Mouse (Mus musculus) left cerebral cortex, adult 8-10 months (tissue): ENCODE results near the gene Usp21. TPM values are rescaled to one million over a fixed set of nuclear protein-coding genes. Genes with fewer than 3 reads are reported as not detected.
"Not testable (repeated sequence)": the region's sequence is repeated elsewhere in the genome, so short reads cannot be mapped to it uniquely, and the experiment has no call there.

ENCODE experiments used
- DNase-seq, 2 experiments: peaks; one replicate each; pipeline ENCODE4 v3.0.0; 2022; ENCODE audit warnings: low spot score in 2 of 2
- total RNA-seq, 4 experiments: library from RNA; stranded (reverse); gene quantifications; 2 replicates each; pipeline ENCODE4 v1.2.4; 2022

The Usp21 gene
- total RNA-seq, 4 experiments from 2014 or later = 46.5 to 56.3 (median 50.5) TPM

DNA sequence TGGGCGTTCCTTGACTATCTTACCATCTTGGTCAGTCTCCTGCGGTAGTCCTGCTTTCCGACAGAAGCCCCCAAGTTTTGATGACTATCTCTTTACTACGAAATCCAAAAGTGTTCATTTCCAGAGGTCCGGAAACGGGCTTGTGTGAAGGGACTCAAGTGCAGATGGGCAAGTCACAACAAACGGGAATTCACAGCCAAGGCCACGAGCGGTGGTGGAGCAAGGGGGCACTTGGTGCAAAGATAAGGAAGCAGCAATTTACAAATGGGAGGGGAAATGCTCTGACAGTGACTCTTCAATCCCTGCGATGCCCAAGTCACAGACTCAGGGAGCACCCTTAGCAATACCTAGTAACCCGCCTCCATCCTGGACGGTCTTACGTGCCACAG, 40.3 kb downstream of the Usp21 start:
- DNase-seq = no peak

- DNase-seq = peak; percentile 94 to 98
These were observed 40.9 kb downstream of the Usp21 start for GRCm38 (mm10) chr1:171246709-171247452.

GRCm38 (mm10) chr1:171245353-171245752, 42.4 kb downstream of the Usp21 start:
- DNase-seq = no peak

- not testable (repeated sequence) for DNase-seq
These were observed 45.8 kb downstream of the Usp21 start for GRCm38 (mm10) chr1:171241952-171242351.

GRCm38 (mm10) chr1:171240911-171241310, 46.9 kb downstream of the Usp21 start:
- DNase-seq = no peak

- no peak for DNase-seq
These were observed 47.6 kb downstream of the Usp21 start for GRCm38 (mm10) chr1:171239992-171240744.

GRCm38 (mm10) chr1:171238463-171238862, 49.3 kb downstream of the Usp21 start:
- no peak for DNase-seq

GRCm38 (mm10) chr1:171237438-171237837, 50.4 kb downstream of the Usp21 start:
- DNase-seq = no peak

DNA sequence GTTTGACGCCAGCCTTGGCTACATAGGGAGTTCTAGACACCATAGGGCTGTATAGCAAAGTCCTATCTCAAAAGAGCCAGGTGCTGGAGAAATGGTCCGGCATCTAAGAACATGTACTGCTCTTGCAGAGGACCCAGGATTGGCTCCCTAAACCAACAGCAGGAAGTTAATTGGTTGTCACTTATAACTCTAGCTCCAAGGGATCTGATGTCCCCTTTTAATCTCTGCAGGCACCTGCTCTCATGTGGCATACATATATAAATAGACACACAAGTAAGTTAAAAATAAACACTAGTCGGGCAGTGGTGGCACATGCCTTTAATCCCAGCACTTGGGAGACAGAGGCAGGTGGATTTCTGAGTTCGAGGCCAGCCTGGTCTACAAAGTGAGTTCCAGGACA, 52.0 kb downstream of the Usp21 start:
- no peak for DNase-seq

DNA sequence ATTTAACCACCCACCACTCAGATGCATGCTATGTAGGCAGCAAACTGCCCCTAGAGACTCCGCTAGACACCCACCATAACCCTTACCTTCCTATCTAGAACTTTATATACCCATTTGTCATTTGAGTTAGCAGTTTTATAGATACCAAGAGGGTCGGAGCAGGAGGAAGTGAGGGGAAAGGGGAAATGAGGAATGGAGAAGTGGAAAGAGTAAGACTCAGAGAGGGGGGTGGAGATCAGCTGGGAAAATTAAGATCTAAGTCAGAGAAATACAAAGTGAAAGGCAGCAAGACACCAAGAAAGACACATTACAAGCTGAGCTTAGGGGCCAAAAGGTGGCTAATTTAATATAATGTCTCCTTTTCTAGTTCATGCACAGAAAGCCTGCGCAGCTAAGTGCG, 53.3 kb downstream of the Usp21 start:
- DNase-seq = no peak

GRCm38 (mm10) chr1:171234126-171234525, 53.7 kb downstream of the Usp21 start, which contains the start of gene Fcer1g:
TSS of gene Fcer1g (minus strand) at chr1:171234365.
- DNase-seq = no peak

GRCm38 (mm10) chr1:171232800-171233730, 54.7 kb downstream of the Usp21 start:
- DNase-seq = no peak

GRCm38 (mm10) chr1:171232348-171232747, 55.4 kb downstream of the Usp21 start:
- no peak for DNase-seq

Other genes starting within 250 kb of the Usp21 start
- 10 to 100 TPM; 10.6 to 36.7 (median 22.6) TPM for gene Fcgr3, start 223.1 kb downstream of the Usp21 start, total RNA-seq
- gene Cfap126, start 174.1 kb downstream of the Usp21 start, total RNA-seq = 1 to 10 TPM; 1.0 to 1.8 (median 1.2) TPM
- gene Sdhc, start 137.4 kb downstream of the Usp21 start, total RNA-seq = 100 to 1,000 TPM; 196 to 228 (median 209) TPM
- gene Mpz, start 137.3 kb downstream of the Usp21 start, total RNA-seq = under 1 TPM; 0.30 to 0.53 (median 0.35) TPM
- gene Pcp4l1, start 91.7 kb downstream of the Usp21 start, total RNA-seq = 100 to 1,000 TPM; 165 to 185 (median 176) TPM
- gene Nr1i3, start 74.0 kb downstream of the Usp21 start, total RNA-seq = under 1 TPM; 0.14 to 0.55 (median 0.31) TPM
- 10 to 100 TPM; 70.2 to 87.9 (median 76.7) TPM for gene Tomm40l, start 65.5 kb downstream of the Usp21 start, total RNA-seq
- gene Apoa2, start 62.9 kb downstream of the Usp21 start, total RNA-seq = 1 to 10 TPM; 1.7 to 2.8 (median 2.6) TPM
- gene Fcer1g, start 53.6 kb downstream of the Usp21 start, total RNA-seq = 10 to 100 TPM in 3 of 4 experiments, 1 to 10 TPM in 1; 9.1 to 63.9 (median 28.2) TPM
- gene Adamts4, start 37.6 kb downstream of the Usp21 start, total RNA-seq = 10 to 100 TPM; 13.0 to 14.1 (median 13.3) TPM
- gene Ndufs2, start 36.6 kb downstream of the Usp21 start, total RNA-seq = 100 to 1,000 TPM; 285 to 306 (median 298) TPM
- gene B4galt3, start 17.7 kb downstream of the Usp21 start, total RNA-seq = 10 to 100 TPM; 60.7 to 69.2 (median 63.4) TPM
- 10 to 100 TPM; 29.1 to 35.0 (median 30.4) TPM for gene Ppox, start 6.8 kb downstream of the Usp21 start, total RNA-seq
- 100 to 1,000 TPM; 103 to 116 (median 110) TPM for gene Ufc1, start 7.0 kb upstream of the Usp21 start, total RNA-seq
- gene Dedd, start 41.2 kb upstream of the Usp21 start, total RNA-seq = 10 to 100 TPM; 35.0 to 39.7 (median 37.4) TPM
- gene Nit1, start 57.7 kb upstream of the Usp21 start, total RNA-seq = 10 to 100 TPM; 35.8 to 48.8 (median 43.5) TPM
- gene Pfdn2, start 57.7 kb upstream of the Usp21 start, total RNA-seq = 100 to 1,000 TPM; 107 to 204 (median 164) TPM
- 10 to 100 TPM in 3 of 4 experiments, 1 to 10 TPM in 1; 10.0 to 12.8 (median 12.4) TPM for gene Klhdc9, start 72.8 kb upstream of the Usp21 start, total RNA-seq
- 1 to 10 TPM; 4.3 to 4.9 (median 4.6) TPM for gene Nectin4, start 82.1 kb upstream of the Usp21 start, total RNA-seq
- 1 to 10 TPM; 2.1 to 5.5 (median 3.0) TPM for gene Arhgap30, start 101.0 kb upstream of the Usp21 start, total RNA-seq
- 100 to 1,000 TPM in 1 of 4 experiments, 10 to 100 TPM in 3; 89.5 to 102 (median 96.9) TPM for gene Usf1, start 123.3 kb upstream of the Usp21 start, total RNA-seq
- 1 to 10 TPM; 1.5 to 3.2 (median 2.4) TPM for gene Tstd1, start 130.9 kb upstream of the Usp21 start, total RNA-seq
- 10 to 100 TPM in 2 of 4 experiments, 1 to 10 TPM in 2; 7.7 to 10.3 (median 9.1) TPM for gene F11r, start 149.5 kb upstream of the Usp21 start, total RNA-seq
- 1 to 10 TPM; 4.2 to 6.5 (median 4.6) TPM for gene Alyref2, start 215.5 kb upstream of the Usp21 start, total RNA-seq
- gene Itln1, start 247.3 kb upstream of the Usp21 start, total RNA-seq = not detected